Mouse (Mus musculus) embryonic stem cell, embryonic (primary cell): Measurements from ENCODE around the gene Snx14.
"Not testable (repeated sequence)": the region's sequence is repeated elsewhere in the genome, so short reads cannot be mapped to it uniquely, and the experiment has no call there.

Source experiments
- CTCF ChIA-PET, 4 experiments: fragments of 300-600 bp in 2 of 4; fragments of 350-600 bp in 2 of 4; sonication (Branson Sonifier 250); formaldehyde crosslinking; loops; one replicate each; lab custom pipeline; 2022; ENCODE audit warnings: inconsistent platforms in 2 of 4; lab: Charles Lee
- POLR2A ChIA-PET, 4 experiments: fragments of 300-600 bp in 2 of 4; fragments of 350-600 bp in 2 of 4; sonication (Branson Sonifier 250); formaldehyde crosslinking; loops; one replicate each; lab custom pipeline; 2022; ENCODE audit warnings: antibody characterized with exemption in 4 of 4, inconsistent platforms in 1 of 4; lab: Charles Lee

The Snx14 gene

DNA sequence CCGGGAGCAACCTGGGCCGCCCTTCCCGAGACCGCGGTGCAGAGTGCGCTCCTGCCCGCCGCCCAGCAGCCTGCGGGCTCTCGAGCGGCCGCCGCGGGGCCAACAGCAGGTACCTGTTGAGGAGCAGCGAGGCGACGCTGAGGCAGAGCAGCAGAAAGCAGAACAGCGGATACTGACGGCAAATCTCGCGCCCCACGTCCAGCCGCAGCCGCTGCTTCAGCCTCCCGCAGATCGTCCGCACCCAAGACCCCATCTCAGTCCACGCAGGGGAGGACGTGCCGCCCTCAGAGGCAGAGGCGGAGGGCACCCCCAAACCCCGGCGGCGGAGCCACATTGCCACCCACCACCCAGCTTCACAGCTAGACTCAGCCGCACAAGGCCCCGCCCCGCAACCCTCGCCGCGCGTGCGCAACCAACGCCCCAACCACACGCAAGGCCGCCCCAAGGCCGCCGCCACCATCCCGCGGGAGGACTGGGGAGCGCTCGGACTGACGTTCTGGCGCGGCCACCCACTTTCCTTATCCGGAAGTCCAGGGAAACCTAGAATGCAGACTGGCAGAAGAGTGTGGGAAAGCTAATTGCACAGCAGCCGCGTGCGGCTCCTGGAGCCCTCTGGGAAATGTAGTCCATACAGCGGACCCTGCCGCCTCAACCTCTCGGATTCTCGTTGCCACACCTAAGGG lies at the start of gene Snx14:
Gene Snx14, minus strand, starts transcription at position 404 of the 683 bp plus-strand sequence.
- ChIA-PET POLR2A (interaction anchor here (0.6 to 3.2 kb wide), 39 partner anchors 9 to 197 kb away, joined by 3 to 40 read pairs (median 5); partner anchors contain the start of genes Syncrip (in 3 of the 4) and Zfp949 (in 1 of the 4)), CTCF (interaction anchor here in 2 of 4 experiments (0.6 to 1.4 kb wide), 3 partner anchors 197 to 465 kb away, joined by 3 to 4 read pairs (median 4); no protein-coding TSS in a partner anchor)

DNA sequence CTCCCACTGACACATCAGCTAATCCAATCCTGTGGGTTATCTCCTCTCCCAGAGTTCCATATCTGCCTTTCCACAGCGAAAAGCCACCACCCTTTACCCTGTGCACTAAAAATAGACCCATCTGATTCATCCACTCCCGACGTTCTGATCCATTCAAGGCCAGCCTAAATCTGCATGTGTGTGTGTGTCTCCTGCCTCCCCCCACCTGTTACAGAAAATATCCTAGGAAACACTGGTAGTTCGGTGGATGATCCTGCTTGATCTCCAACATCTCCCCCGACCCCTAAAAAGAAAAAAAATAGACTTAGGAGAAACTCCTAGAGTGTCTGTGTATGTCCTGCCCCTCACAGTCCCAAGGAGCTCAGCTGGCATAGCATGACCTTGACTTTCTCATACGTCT lies 45.8 kb upstream of the Snx14 start:
- CTCF ChIA-PET = no interaction called here
- POLR2A ChIA-PET = interaction anchor here (0.5 to 11.3 kb wide), 25 partner anchors 7 to 237 kb away, joined by 3 to 345 read pairs (median 6); partner anchors contain the start of genes Snx14 (in 2 of the 4) and Zfp949 (in 1 of the 4)

DNA sequence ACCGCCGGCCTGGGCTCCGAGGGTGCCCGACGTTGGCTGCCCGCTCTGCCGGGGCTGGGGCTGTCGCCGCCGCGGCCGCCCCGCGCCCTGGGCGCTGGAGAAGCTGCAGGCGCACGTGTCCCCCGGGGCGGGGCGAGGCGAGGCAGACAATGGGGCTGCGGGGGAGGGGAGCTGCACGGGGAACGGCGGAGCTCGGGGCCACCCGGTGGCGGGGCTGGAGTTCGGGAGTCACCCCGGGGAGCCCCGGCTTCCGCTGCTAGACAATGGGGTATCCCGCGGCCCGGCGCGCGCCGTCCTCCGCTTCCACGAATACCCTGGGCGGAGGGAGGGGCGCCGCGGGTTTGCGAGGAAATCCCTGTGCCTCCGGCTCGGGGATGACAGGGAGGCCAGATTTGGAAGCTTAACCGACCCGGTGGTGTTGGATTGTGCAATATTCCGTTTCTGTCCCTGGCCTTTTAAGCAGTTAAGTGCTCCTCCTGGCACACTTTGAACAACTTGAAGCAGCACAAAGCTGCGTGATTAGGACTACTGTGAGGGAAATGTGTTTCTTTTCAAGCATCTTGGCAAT lies 44.2 kb upstream of the Snx14 start:
- POLR2A ChIA-PET = interaction anchor here (0.6 to 11.3 kb wide), 63 partner anchors 8 to 1632 kb away, joined by 3 to 345 read pairs (median 6); partner anchors contain the start of genes Snx14 (in 3 of the 4), Zfp949 (in 3 of the 4) and Morf4l1 (in 1 of the 4)
- CTCF ChIA-PET = interaction anchor here in 3 of 4 experiments (0.6 to 1.5 kb wide), 4 partner anchors 40 to 404 kb away, joined by 3 to 7 read pairs (median 4); no protein-coding TSS in a partner anchor

DNA sequence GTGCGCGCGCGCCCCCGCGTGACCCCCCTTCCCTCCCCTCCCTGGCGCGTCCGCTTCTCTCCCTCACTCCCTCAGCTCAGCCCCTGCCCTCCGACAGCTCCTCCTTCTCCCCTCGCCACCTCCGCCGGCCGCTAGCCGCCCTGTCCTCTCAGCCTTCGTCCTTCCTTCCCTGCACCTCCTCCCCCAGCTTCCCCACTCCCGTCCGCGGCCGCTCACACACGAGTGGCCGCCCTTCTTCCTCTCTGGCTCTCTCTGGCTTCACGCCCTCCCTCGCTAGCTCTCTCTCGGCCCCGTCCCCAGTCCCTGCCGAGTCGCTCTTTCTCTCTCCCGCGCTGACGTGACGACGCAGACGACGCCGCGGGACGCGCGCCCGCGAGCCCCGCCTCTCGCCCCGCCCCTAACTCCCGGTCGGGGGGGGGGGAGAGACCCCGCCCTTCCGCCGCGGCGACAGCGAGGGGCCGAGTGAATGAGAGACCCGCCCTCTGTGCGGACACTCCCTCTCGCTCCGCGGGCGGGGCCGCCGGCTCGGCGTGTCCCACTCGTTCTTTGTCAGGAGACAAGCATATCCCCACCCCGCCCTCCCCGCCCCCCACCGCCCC lies 43.6 kb upstream of the Snx14 start, which contains the start of gene Syncrip:
Gene Syncrip, minus strand, starts transcription at position 345 of the 599 bp plus-strand sequence.
- ChIA-PET POLR2A (interaction anchor here (0.6 to 11.3 kb wide), 85 partner anchors 8 to 1631 kb away, joined by 3 to 345 read pairs (median 5); partner anchors contain the start of genes Snx14 (in 3 of the 4) and Zfp949 (in 3 of the 4)), CTCF (interaction anchor here in 2 of 4 experiments (0.7 to 1.5 kb wide), 4 partner anchors 41 to 1383 kb away, joined by 3 to 4 read pairs (median 4); no protein-coding TSS in a partner anchor)

DNA sequence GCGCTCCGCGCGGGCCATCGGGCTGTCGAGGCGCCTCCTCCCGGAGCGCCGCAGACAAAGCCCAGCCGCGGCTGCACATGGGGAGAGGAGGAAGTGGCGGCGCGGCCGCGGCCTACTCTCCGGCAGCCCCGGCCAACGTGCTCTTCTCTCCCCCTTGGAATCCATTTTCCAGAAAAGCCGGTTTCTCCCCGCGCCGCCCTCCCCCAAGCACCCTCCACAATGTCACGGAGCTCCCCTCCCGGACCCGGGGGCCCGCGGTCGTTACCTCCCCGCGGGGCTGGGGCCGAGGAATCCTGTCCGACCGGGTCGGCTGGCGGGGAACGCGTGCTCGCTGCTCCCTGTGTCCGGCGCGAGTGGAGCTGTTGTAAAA lies 43.0 kb upstream of the Snx14 start:
- POLR2A ChIA-PET = interaction anchor here (0.6 to 11.3 kb wide), 69 partner anchors 8 to 1632 kb away, joined by 3 to 345 read pairs (median 5); partner anchors contain the start of genes Snx14 (in 3 of the 4) and Zfp949 (in 3 of the 4)
- CTCF ChIA-PET = interaction anchor here in 2 of 4 experiments (0.7 to 1.5 kb wide), 4 partner anchors 41 to 1384 kb away, joined by 3 to 4 read pairs (median 4); no protein-coding TSS in a partner anchor

DNA sequence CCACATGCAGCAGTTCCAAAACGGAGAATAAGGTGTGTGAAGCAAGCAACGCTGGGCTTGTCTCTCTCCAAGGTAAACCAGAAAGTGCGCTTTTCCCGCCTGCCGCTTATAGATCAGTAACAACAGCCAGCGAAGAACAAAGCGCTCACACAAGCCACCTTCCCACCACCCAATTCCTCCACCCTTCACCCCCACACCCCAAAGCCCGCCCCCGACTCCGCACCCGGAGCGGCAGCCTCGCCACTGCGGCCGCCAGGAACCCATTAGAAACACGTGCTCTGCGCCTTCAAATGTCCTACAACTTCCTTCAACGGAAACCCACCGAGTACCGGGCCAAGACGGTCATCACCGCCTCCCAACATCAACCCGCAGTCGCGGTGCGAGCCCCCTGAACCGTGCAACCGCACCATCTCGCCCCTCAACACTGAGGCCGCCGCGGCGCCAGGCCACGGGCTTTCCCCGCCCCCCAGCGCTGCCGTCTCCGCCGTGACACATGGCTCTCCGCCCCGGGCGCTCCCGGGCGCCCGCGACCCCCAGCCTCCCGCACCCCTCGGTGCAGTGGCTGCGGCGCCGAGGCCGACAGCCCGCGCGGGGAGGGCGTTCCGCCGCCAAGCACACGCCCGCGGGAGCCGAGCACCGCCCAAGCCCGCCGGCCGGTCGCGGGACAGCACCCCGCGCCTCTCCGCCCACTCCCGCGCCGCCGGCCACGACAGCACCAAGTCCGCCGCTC lies 42.5 kb upstream of the Snx14 start:
- CTCF ChIA-PET = interaction anchor here in 1 of 4 experiments (1.2 kb wide), 1 partner anchor 92 kb away, joined by 3 read pairs; no protein-coding TSS in a partner anchor
- POLR2A ChIA-PET = interaction anchor here (0.7 to 11.3 kb wide), 37 partner anchors 7 to 1632 kb away, joined by 3 to 345 read pairs (median 11); partner anchors contain the start of genes Snx14 (in 2 of the 4) and Zfp949 (in 1 of the 4)

DNA sequence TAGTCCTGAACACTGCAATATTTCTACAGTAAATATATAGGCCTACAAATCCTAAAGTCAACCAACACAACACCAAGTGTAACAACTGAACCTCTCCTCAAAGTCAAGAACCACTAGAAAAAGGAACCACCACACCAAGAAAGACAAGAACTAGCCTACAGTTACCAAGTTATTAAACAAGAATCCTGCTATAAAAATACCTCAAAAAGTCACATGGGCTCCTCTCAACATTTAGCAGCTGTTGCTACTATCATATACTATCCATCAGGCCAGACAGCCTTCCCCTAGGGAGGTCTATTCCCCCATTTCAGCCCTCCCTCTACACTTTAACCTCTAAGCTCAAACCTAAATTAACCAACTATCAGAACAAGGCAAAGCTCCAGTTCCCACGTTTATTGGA lies 41.4 kb upstream of the Snx14 start:
- POLR2A ChIA-PET = interaction anchor here (0.6 to 2.1 kb wide), 17 partner anchors 10 to 42 kb away, joined by 3 to 30 read pairs (median 5); no protein-coding TSS in a partner anchor
- CTCF ChIA-PET = no interaction called here

DNA sequence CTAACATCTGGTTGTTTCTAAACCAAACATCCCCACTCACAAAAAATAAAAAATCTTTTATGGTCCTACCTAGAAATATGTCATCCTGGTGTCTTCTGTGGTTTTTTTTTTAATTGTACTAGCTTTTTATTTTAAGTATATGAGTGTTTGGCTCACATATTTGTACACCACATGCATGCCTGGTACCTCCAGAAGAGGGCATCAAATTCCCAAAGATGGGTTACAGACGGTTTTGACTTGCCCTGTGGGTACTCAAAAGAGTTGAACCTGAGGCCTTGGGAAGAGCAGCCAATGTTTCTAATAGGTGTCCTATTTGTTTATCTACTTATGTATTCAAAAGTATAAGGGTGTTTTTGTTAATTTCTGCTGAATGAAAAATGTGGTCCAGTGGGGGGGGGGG lies 37.4 kb upstream of the Snx14 start:
- POLR2A ChIA-PET = interaction anchor here (0.7 to 6.5 kb wide), 13 partner anchors 8 to 1080 kb away, joined by 3 to 87 read pairs (median 6); no protein-coding TSS in a partner anchor

DNA sequence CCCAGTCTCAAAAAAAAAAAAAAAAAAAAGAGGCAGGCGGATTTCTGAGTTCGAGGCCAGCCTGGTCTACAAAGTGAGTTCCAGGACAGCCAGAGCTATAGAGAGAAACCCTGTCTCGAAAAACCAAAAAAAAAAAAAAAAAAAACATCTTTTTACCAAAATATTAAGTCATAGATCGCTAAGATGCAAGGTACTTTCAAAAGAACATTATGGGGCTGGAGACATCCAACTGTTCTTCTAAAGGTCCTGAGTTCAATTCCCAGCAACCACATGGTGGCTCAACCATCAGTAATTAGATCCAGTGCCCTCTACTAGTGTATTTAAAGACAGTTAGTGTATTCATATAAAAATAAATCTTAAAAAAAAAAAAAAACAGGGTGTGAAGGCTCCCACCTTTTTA lies 22.3 kb upstream of the Snx14 start:
- POLR2A ChIA-PET = interaction anchor here in 3 of 4 experiments (0.6 to 4.5 kb wide), 15 partner anchors 8 to 263 kb away, joined by 3 to 80 read pairs (median 6); partner anchors contain the start of gene Syncrip (in 2 of the 3)
- CTCF ChIA-PET = not testable (repeated sequence)

More for the DNA sequence above, 37.4 kb upstream of the Snx14 start:
- CTCF ChIA-PET = no interaction called here

DNA sequence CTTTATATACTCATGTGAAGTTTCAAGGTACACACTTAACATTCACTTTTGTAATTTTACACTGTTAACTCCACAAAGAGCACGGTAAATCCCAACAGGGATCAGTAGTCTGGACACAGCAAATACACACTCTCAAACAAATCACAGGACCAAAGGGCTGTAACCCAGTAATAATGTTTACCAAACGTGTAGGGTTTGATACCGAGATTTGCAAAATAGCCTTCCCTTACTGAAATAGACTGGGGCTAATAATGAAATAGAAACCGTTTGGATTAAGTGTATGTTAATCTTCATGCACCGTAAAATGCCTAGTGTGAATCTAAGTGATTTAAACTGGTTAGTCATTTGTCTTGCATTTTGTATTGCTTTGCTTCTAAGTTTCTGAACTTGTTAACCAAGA lies 1.2 kb upstream of the Snx14 start:
- CTCF ChIA-PET = no interaction called here
- POLR2A ChIA-PET = interaction anchor here in 2 of 4 experiments (0.9 to 2.4 kb wide), 9 partner anchors 10 to 106 kb away, joined by 3 to 36 read pairs (median 5); partner anchors contain the start of gene Syncrip (in 1 of the 2)

DNA sequence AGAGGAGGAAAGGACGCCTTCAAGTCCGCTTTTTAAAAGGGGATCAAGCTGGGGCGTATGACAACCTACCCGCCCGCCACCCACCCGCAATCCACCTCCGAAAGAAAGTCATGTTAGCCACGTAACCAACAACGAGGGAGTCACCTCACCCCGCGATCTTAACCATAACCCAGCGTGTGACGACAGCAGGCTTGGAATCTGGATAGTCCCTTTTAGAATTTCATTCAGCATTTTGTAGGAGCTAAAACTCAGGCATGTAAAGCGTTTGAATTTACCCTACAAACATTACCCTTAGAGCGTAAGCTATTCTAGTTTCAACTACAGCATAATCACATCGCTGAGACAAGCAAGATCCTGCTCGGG lies 461 bp upstream of the Snx14 start:
- ChIA-PET CTCF (interaction anchor here in 2 of 4 experiments (1.2 to 1.4 kb wide), 2 partner anchors 198 kb away, joined by 3 to 4 read pairs; no protein-coding TSS in a partner anchor), POLR2A (interaction anchor here (0.6 to 3.2 kb wide), 39 partner anchors 9 to 616 kb away, joined by 3 to 40 read pairs (median 5); partner anchors contain the start of genes Syncrip (in 3 of the 4) and Zfp949 (in 1 of the 4))

DNA sequence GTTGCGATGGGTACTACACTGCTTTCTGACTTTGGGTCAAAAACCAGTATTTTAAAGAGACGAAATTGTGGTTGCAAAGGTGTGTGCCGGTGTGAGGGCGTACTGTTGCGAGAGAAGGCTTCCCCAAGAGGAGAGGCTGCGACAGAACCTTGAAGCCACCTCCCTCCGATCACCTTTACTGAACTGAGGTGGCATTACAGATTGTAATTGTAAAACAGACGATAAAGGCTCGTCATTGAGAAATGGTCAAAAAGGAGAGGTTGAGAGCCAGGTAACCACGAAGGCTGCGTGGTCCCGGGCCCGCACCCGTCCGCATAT lies 562 bp downstream of the Snx14 start:
- POLR2A ChIA-PET = interaction anchor here (0.6 to 3.2 kb wide), 26 partner anchors 8 to 196 kb away, joined by 3 to 40 read pairs (median 6); partner anchors contain the start of genes Syncrip (in 3 of the 4) and Zfp949 (in 1 of the 4)
- CTCF ChIA-PET = interaction anchor here in 2 of 4 experiments (1.2 to 1.4 kb wide), 2 partner anchors 197 kb away, joined by 3 to 4 read pairs; no protein-coding TSS in a partner anchor

DNA sequence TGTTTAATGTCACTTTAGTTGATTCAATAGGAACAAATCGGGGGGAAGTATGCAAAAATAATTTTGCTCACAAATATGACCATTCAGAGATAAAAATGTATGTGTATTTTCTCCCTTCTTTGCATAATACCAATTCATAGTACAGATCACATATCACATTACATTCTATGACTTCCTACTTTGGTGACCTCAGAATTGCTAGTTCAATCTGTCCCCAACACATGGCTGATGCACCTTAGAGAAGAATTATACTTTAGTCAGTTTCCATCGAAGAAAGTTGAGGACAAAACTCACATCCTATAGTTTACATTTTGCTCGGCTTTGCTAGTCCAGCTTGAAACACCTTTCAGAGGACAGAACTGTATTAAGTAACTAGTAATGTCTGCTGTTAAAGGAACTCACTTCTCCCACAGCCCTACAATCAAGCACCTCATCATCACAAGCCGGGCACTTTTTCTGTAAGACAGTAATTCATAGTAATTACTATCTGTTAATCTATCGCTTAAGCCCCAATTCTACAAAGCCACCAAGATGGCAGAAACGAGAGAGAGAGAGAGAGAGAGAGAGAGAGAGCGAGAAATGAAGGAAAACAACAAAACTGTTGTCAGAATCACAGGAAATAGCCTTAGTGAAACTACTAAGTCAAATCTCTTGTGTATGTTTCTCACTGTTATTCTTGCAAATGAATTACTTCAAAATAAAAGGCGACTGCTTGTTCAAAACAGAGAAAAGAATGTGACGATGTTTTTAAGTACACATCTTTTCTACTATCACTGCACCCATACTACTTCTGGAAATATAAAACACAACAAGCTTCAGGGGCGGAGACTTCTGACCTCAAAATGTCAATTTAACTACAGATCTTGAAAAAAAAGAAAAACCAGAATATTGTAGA lies 1.2 kb downstream of the Snx14 start:
- ChIA-PET CTCF (no interaction called here), POLR2A (interaction anchor here (0.6 to 3.2 kb wide), 16 partner anchors 11 to 1760 kb away, joined by 3 to 40 read pairs (median 4); partner anchors contain the start of genes Syncrip (in 2 of the 4) and Cep162 (in 1 of the 4))

DNA sequence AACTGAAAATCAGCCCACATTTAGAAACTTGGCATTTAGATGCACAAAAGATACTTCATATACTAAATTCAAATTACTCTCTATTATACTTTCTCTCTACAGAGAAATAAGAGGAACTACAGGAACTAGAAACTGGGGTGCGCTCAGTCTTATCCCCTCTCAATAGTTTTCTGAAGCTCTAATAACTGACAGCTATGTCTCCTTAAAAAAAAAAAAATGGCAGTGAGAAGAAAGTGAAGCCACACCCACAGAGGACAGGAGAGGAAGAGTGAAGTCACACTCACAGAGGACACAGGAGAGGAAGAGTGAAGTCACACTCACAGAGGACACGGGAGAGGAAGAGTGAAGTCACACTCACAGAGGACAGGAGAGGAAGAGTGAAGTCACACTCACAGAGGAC lies 14.4 kb downstream of the Snx14 start:
- POLR2A ChIA-PET = interaction anchor here in 2 of 4 experiments (0.6 to 1.1 kb wide), 2 partner anchors 59 to 388 kb away, joined by 3 read pairs; no protein-coding TSS in a partner anchor
- CTCF ChIA-PET = no interaction called here

DNA sequence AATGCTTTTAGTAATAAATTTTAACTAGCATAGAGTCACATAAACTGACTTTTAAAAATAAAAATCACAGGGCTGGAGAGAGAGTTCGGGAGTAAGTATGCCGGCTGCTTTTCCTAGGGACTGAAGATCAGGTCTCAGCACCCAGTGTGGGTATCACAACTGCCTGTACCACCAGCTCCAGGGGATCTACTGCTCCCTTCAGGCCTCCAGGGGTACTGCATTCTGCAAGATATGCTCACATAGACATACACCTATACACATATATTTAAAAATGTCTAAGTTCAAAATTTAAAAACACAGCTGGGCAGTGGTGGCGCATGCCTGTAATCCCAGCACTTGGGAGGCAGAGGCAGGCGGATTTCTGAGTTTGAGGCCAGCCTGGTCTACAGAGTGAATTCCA lies 16.3 kb downstream of the Snx14 start:
- POLR2A ChIA-PET = interaction anchor here in 2 of 4 experiments (0.5 to 1.9 kb wide), 3 partner anchors 12 to 17 kb away, joined by 4 to 7 read pairs (median 5); partner anchors contain the start of gene Snx14 (in 1 of the 2)
- CTCF ChIA-PET = interaction anchor here in 1 of 4 experiments (1.2 kb wide), 1 partner anchor 125 kb away, joined by 3 read pairs; no protein-coding TSS in a partner anchor

DNA sequence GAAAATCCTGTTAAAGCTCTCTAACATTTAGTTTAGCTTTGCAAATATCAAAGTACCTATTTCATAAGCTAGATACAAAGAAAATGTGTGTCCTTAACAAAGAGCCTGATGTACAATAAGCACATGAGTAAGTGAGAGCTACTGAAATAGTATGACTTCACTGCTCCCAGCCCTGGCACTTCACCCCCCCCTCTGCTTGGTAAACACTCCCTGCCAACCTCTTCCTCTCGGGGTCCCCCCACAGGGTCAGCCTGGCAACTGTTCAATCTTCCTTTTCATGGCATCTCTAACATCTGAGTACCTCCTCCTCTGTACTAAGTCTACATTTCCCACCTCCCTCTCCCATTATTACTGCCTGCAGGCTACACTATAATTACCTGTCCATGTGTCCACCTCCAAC lies 22.0 kb downstream of the Snx14 start:
- ChIA-PET POLR2A (interaction anchor here in 1 of 4 experiments (4.2 kb wide), 1 partner anchor 66 kb away, joined by 11 read pairs; the partner anchor contains the start of gene Syncrip), CTCF (no interaction called here)
